Mouse (Mus musculus) embryonic facial prominence, embryonic 15.5 days (tissue): ENCODE results near the gene Barx1. TPM values are rescaled to one million over a fixed set of nuclear protein-coding genes. Genes with fewer than 3 reads are reported as not detected.
A peak's percentile ranks its signal among the peaks of the same experiment; 100 is the strongest.

Source experiments
- ATAC-seq: fragments of 200-750 bp; cut with Nextera tagmentation; 2 replicates; pipeline ENCODE4 v1.8.0; 2017; ENCODE audit warnings: low read depth, moderate TSS enrichment; ENCODE audit not compliant: insufficient number of reproducible peaks, low FRiP score, low TSS enrichment
- H3K27ac ChIP-seq: fragments of 300-500 bp; sonication (generic); replicated peaks from 2 replicates; pipeline ENCODE4 v1.5.1; 2015; ENCODE audit warnings: mild to moderate bottlenecking, inconsistent platforms
- H3K27me3 ChIP-seq: fragments of 300-500 bp; sonication (generic); 2 replicates; pipeline ENCODE4 v1.6.1; 2015; ENCODE audit warnings: inconsistent platforms
- H3K36me3 ChIP-seq: fragments of 300-500 bp; sonication (generic); 2 replicates; pipeline ENCODE4 v1.6.1; 2015; ENCODE audit warnings: mild to moderate bottlenecking, inconsistent platforms
- H3K4me1 ChIP-seq: fragments of 300-500 bp; sonication (generic); 2 replicates; pipeline ENCODE4 v1.6.1; 2015; ENCODE audit warnings: inconsistent platforms
- H3K4me2 ChIP-seq: fragments of 300-500 bp; sonication (generic); replicated peaks from 2 replicates; pipeline ENCODE4 v1.6.1; 2015; ENCODE audit warnings: mild to moderate bottlenecking, inconsistent platforms
- H3K4me3 ChIP-seq: fragments of 300-500 bp; sonication (generic); replicated peaks from 2 replicates; pipeline ENCODE4 v1.5.1; 2015; ENCODE audit warnings: mild to moderate bottlenecking, inconsistent platforms
- H3K9ac ChIP-seq: fragments of 300-500 bp; sonication (generic); 2 replicates; pipeline ENCODE4 v1.6.1; 2015; ENCODE audit warnings: inconsistent platforms
- H3K9me3 ChIP-seq: fragments of 300-500 bp; sonication (generic); replicated peaks from 2 replicates; pipeline ENCODE4 v1.6.1; 2016; ENCODE audit warnings: inconsistent platforms
- WGBS: fragments of 180-500 bp; shearing (Covaris S2); methylation state at CpG from one replicate; pipeline ENCODE4 v1.1.7; 2015; 5-methylcytosine and 5-hydroxymethylcytosine counted together
- polyA plus RNA-seq: library from polyadenylated mRNA; unstranded; fragments of >200 nt; fragmentation: Nextera tagmentation; extraction: Ambion mirVana; gene quantifications from 2 replicates; pipeline ENCODE4 v1.2.1, GENCODE M21; 2015

Gene Barx1
- polyA plus RNA-seq, 1 experiment from 2014 or later = 17.7 TPM

DNA sequence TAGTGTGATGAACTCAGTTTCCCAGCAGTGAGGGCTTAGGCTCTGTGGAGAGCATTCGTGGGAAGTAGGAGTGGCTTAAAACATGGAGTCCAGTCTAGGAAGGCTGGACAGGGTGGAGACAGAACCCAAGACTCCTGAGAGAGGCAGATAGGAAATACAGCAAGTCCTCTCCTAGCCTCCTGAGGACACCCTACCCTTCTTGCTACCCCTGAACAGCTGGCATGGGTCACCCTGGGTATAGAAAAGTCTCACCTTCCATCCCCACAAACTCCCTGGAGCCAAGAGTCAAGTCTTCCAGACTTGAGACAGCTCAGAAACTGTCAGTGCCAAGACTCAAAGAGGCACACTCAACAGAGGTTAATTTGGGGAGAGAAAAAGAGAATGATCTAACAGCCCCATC lies 1.2 kb upstream of the Barx1 start:
- Histone ChIP-seq H3K4me3 (no peak overlapping the region), H3K9ac (no peak overlapping the region), H3K9me3 (no peaks in the 10 kb centered on the region), H3K36me3 (no peaks in the 10 kb centered on the region), H3K4me1 (peaks cover 61% of the 10 kb centered on the region), H3K27me3 (peaks cover 99% of the 10 kb centered on the region), H3K4me2 (no peak overlapping the region), H3K27ac (no peak overlapping the region)
- ATAC-seq = no peak
- WGBS = 3% methylated on average over 1 of the region's 1 CpGs

DNA sequence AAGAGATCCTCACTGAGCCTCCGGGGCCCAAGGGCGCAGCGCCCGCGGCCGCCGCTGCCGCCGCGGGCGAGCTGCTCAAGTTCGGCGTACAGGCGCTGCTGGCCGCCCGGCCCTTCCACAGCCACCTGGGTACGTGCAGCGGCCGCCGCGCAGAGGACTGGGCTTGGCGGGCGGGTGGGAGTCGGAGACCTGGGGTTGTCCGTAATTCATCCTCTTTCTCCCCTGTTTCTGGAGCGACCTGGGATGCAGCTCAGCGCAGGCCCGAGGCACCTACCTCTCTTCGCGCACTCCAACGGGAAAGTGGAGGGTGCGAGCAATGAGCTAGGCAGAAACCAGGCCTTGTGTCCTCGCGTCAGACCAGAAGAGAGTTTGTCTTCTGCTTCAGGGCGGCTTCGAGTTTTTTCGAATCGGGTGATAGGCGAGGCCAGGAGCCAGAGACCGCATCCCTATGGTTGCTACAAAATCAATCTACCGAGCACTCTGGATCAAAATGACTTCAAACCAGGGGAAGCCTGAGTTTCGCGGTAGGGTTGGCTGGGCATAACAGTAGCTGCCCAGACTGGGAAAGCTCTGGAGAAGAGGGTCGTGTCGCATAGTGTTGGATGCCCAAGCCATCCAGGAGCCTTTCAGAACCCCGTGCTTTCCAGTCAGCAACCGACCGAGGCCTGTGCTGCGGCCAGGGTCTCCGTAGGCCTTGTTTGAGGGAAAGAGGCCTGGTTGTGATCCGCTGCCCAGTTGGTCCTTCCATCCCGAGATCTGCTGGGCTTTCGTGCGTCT lies 601 bp downstream of the Barx1 start:
- no peak for ATAC-seq
- Histone ChIP-seq H3K27me3 (peaks cover 99% of the 10 kb centered on the region), H3K9ac (peak overlapping the region; percentile 37), H3K4me2 (peak overlapping the region; percentile 90), H3K9me3 (no peaks in the 10 kb centered on the region), H3K27ac (no peak overlapping the region), H3K4me1 (peaks cover 59% of the 10 kb centered on the region), H3K4me3 (peak overlapping the region; percentile 51), H3K36me3 (no peaks in the 10 kb centered on the region)
- 9% methylated on average over 54 of the region's 54 CpGs for WGBS

DNA sequence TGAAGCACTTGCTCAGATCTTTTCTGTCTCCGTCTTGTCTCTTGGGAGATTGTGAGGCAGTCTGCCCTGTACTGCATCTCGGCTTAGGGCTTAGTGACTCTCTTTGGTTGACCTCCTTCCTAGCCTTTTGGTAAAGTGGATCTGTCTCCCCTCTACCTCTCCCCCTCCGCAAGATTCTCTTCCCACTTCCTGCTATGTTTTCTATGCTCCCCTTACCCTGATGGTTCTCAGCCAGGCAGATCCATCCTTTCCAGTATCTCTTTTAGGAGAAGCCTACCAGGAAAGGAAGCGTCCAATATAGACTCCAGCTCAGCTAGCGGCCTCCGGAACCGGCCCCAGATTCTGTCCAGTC lies 1.2 kb downstream of the Barx1 start:
- ATAC-seq = no peak

DNA sequence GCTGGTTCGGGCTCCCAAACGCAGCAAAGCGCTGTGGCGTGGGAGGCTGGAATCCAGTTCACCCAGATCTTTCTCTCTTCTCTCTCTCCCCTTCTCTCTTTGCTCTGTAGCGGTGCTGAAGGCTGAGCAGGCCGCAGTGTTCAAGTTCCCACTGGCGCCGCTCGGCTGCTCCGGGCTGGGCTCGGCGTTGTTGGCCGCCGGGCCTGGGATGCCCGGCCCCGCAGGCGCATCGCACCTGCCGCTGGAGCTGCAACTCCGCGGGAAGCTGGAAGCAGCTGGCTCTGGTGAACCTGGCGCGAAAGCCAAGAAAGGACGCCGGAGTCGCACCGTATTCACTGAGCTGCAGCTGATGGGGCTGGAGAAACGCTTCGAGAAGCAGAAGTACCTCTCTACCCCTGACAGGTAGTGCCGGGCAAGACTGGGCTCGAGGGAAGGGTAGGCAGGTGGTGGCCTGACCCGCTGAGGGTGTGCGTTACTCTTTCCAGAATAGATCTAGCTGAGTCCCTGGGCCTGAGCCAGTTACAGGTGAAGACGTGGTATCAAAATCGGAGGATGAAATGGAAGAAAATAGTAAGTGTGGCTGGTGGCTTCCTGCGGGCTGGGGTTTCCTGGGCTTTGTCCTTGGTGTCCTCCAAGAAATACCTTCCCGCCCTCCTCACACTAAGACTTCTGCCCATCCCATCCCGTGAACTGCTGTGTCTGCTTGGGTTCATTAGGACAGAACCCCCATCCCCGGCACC lies 2.3 kb downstream of the Barx1 start:
- no peaks in the 10 kb centered on the region for H3K9me3 ChIP-seq
- ATAC-seq = no peak
- H3K36me3 ChIP-seq = no peaks in the 10 kb centered on the region
- H3K4me3 ChIP-seq = peak overlapping the region; percentile 51
- WGBS = 4% methylated on average over 39 of the region's 39 CpGs
- peaks cover 57% of the 10 kb centered on the region for H3K4me1 ChIP-seq
- H3K27ac ChIP-seq = no peak overlapping the region
- H3K9ac ChIP-seq = no peak overlapping the region
- peak overlapping the region; percentile 32 for H3K4me2 ChIP-seq
- H3K27me3 ChIP-seq = peaks cover 98% of the 10 kb centered on the region

More for the DNA sequence above, 1.2 kb downstream of the Barx1 start:
- H3K9me3 ChIP-seq = no peaks in the 10 kb centered on the region
- WGBS = 30% methylated on average over 7 of the region's 7 CpGs
- no peak overlapping the region for H3K27ac ChIP-seq
- peak overlapping the region; percentile 51 for H3K4me3 ChIP-seq
- H3K36me3 ChIP-seq = no peaks in the 10 kb centered on the region
- H3K4me1 ChIP-seq = peaks cover 61% of the 10 kb centered on the region
- no peak overlapping the region for H3K9ac ChIP-seq
- H3K4me2 ChIP-seq = peak overlapping the region; percentile 90; the same call in 1 of the 2 replicates
- H3K27me3 ChIP-seq = peaks cover 99% of the 10 kb centered on the region

DNA sequence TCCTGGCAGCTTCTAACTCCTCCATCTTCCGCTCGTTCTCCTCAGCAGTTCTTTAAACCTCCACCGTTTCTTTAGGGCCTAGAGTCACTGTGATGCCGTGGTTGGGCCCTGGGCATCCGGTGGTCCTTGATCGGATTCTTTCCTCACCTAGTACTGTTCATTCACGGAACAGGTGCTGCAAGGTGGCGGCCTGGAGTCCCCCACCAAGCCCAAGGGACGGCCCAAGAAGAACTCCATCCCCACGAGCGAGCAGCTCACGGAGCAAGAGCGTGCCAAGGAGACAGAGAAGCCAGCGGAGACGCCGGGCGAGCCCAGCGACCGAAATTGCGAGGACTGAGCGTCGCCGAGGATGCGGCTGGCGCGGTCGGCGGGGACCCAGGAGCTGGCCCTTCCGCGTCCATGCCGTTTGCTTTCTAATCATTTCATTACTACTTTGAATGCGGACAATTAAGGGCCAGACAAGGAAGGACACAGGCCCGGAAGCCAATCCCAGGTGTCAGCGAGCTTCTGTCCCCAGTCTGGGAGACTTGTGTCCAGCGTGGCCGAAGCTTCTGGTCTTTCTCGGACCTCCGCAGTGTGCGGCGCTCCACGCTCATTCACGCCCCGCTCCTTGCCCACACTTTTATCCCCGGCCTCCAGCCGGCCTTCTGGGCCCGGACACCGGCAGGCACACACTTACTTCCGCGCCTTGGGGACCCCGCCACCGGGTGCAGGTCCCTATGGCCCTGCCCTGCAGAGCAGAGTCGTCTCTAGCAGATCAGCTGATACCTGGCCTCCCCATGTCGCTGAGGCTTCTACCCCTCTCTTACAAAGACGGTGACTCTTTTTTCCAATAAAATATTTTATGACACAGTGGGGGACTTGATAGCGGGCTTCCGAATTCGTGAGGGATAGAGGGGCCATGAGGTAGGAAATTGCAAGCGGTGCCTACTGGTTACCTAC lies 3.1 kb downstream of the Barx1 start:
- ATAC-seq = no peak
- Histone ChIP-seq H3K4me2 (0 out of 2 replicates have a peak overlapping the region, but pooled peaks have one; percentile 8), H3K9ac (no peak overlapping the region), H3K9me3 (no peaks in the 10 kb centered on the region), H3K27me3 (peaks cover 98% of the 10 kb centered on the region), H3K4me3 (peak overlapping the region; percentile 6; the same call in 1 of the 2 replicates), H3K27ac (no peak overlapping the region), H3K36me3 (no peaks in the 10 kb centered on the region), H3K4me1 (peaks cover 50% of the 10 kb centered on the region)
- 12% methylated on average over 58 of the region's 58 CpGs for WGBS

DNA sequence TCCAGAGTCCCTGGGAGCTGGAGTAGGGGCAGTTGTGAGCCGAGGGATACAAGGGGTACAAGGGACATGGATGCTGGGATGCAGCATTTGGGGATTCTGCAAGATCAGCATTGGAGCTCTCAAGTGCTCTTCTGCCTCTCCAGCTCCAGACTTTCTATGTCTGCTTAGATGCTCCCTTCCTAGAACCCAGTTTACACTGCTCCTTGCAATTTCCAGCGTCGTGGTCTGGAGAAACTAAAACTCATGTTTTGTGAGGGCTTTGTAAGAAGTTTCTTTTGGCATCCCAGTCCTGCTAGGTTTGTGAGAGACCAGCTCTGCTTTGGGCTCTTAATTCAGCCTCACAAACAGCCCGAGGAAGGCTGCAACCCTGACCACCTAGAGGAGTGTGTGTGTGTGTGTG lies 4.7 kb downstream of the Barx1 start:
- H3K4me3 ChIP-seq = no peak overlapping the region
- no peak overlapping the region for H3K4me2 ChIP-seq
- H3K9ac ChIP-seq = no peak overlapping the region
- H3K9me3 ChIP-seq = no peaks in the 10 kb centered on the region
- no peak for ATAC-seq
- 14% methylated on average over 4 of the region's 4 CpGs for WGBS
- H3K36me3 ChIP-seq = no peaks in the 10 kb centered on the region
- peaks cover 51% of the 10 kb centered on the region for H3K4me1 ChIP-seq
- H3K27ac ChIP-seq = no peak overlapping the region
- peaks cover 94% of the 10 kb centered on the region for H3K27me3 ChIP-seq

DNA sequence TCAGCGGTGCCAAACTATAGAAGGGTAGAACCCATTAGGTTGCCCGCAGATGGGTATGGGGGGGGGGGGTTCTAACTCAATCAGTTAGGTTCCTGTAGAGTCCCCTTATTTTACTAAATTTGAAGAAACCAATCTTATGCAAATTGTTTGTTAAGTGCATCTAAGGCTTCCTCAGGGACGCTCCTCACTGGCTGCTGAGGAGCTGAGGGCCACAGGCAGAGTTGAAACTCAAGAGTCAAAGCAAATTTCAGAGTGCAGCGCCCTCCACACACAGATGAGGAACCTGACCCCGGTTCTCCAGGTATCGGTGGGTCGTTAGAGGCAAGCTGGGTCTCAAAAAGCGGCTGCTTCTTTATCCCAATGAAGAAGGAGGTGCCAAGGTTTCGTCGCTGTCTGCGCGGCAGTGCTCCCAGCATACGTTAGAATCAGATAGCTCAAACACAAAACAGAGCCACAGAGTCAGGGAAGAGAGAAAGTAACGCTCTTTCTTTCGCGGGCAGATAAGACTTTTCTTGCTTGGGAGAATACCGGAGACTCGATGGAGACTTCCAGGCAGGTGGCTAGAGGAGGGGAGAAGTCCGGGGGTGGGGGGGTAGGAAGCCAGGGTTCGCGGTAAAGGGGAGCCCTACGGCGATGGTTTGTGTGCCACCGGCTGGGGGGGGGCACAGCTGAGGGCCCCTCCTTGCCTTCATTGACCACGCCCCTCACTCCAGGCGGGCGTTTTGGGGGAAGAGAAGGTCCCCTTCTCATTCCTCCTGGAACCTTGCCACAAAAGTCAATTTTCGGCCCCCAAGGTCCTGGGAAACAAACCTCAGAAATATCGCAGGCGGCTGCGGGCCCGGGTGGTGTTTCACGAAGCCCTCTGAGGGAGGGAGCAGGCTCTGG lies 5.5 kb downstream of the Barx1 start:
- Histone ChIP-seq H3K27ac (no peak overlapping the region), H3K4me1 (peaks cover 48% of the 10 kb centered on the region), H3K9ac (no peak overlapping the region), H3K36me3 (no peaks in the 10 kb centered on the region), H3K4me3 (peak overlapping the region; percentile 29), H3K9me3 (no peaks in the 10 kb centered on the region), H3K27me3 (peaks cover 95% of the 10 kb centered on the region), H3K4me2 (peak overlapping the region; percentile 44)
- WGBS = 4% methylated on average over 33 of the region's 33 CpGs
- no peak for ATAC-seq

DNA sequence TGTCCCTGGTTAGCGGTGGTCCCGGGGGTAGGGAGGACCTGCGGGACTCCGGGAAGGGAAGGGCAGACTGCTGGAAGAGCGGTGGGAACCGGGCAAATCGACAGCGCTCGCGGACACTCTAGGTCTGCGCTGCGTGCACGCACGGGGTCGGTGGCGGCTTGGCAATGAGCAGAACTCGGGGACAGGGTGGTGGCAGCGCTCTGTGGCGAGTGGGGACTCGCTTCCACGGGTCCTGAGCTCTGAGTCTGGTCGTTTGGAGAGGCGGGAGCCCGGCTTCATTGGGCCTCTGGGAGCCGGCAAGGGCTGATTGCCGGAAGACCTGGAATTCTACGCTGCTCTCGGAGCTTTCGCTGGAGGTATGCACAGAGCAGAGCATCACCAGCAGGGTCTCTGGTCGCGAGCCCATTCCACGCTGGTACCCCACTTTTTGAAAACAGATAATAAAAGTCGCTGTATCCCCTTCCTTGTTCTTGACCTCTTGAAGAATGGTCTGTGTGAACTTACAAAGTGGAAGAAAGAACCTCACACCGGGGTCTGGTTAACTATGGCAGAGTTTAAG lies 6.3 kb downstream of the Barx1 start:
- ATAC-seq = no peak
- H3K4me1 ChIP-seq = peaks cover 43% of the 10 kb centered on the region
- H3K27ac ChIP-seq = no peak overlapping the region
- under 1% methylated on average over 34 of the region's 34 CpGs for WGBS
- peaks cover 95% of the 10 kb centered on the region for H3K27me3 ChIP-seq
- no peak overlapping the region for H3K9ac ChIP-seq
- H3K4me2 ChIP-seq = peak overlapping the region; percentile 44
- H3K4me3 ChIP-seq = peak overlapping the region; percentile 29
- H3K9me3 ChIP-seq = no peaks in the 10 kb centered on the region
- no peaks in the 10 kb centered on the region for H3K36me3 ChIP-seq

DNA sequence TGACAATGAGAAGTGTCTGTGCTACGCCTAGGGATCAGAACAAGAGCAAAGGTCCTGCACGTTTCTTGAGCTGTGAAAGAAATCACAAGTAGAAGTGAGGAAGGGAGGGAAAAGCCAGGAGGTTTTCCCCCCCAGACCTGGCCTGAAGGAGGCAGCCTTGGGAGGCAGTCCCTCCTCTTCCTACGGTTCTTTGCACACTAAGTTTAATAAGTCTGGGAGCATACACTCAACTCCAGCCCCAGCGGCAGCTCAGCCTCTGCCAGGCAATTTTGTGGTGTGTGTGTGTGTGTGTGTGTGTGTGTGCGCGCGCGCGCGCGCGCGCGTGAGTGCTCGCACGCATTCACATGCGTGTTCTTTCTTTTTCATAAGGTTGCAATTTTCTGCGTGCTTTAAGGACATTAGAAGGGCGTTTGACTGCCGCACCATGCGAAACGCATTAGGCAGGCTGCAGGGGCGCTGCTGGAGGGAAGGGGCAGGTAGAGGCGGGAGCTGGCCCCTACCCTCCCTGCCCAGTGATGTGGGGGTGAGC lies 9.6 kb downstream of the Barx1 start:
- Histone ChIP-seq H3K4me3 (peak overlapping the region; percentile 26), H3K27ac (no peak overlapping the region), H3K36me3 (no peaks in the 10 kb centered on the region), H3K9ac (no peak overlapping the region), H3K4me1 (peaks cover 21% of the 10 kb centered on the region), H3K9me3 (no peaks in the 10 kb centered on the region), H3K4me2 (peak overlapping the region; percentile 52), H3K27me3 (peaks cover 73% of the 10 kb centered on the region)
- under 1% methylated on average over 24 of the region's 24 CpGs for WGBS
- no peak for ATAC-seq

DNA sequence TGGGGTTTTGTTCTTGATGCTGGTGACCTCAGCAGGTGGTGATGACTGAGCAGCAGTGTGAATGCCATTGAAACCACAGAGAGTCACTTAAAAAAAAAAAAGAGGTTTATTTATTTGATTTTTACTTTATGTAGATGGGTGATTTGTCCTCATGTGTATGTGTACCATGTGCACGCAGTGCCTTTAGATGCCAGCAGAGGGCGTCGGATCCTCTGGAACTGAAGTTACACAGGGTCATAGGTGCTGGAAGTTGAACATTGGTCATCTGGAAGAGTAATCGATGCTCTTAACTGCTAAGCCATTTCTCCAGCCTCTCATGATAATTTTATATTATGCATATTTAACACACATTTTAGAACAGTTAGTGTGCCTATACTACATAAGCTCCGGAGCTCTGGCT lies 11.8 kb downstream of the Barx1 start:
- H3K27ac ChIP-seq = no peak overlapping the region
- H3K4me3 ChIP-seq = no peak overlapping the region
- peaks cover 58% of the 10 kb centered on the region for H3K27me3 ChIP-seq
- ATAC-seq = no peak
- no peak overlapping the region for H3K9ac ChIP-seq
- no peaks in the 10 kb centered on the region for H3K36me3 ChIP-seq
- H3K9me3 ChIP-seq = no peaks in the 10 kb centered on the region
- WGBS = 81% methylated on average over 5 of the region's 5 CpGs
- H3K4me2 ChIP-seq = no peak overlapping the region
- H3K4me1 ChIP-seq = peaks cover 9% of the 10 kb centered on the region
